27 mouse cellular contexts compared by ENCODE assay signal in genomic region chr1:187645258-187645657, GRCm38 (mm10). TPM values are rescaled to one million over a fixed set of nuclear protein-coding genes. Genes with fewer than 3 reads are reported as not detected.
DNase-seq lines count a peak whose midpoint lies in the region; TF ChIP-seq lines count a peak whose summit lies in the region.
"Had no signal": no experiment of that assay in that cellular context is flagged by ENCODE, and none has a peak within 500 bp of the region (broad histone marks: within the 10 kb centered on the region; RNA-seq: fewer than 3 reads in every experiment).

No protein-coding gene starts in this region.

- no peaks in the 10 kb centered on the region for H3K36me3 ChIP-seq in kidney, adult 2 months (ENCODE audit: control insufficient read depth, insufficient read depth, low read length)
- H3K36me3 ChIP-seq: embryonic facial prominence, embryonic 10.5 days; embryonic facial prominence, embryonic 13.5 days; forebrain, embryonic 12.5 days; forebrain, embryonic 15.5 days; kidney, embryonic 15.5 days had no signal

- no peak overlapping the region for H3K4me3 ChIP-seq in kidney, adult 2 months (ENCODE audit: insufficient read depth, low read depth, low read length)
- H3K4me3 ChIP-seq: embryonic facial prominence, embryonic 10.5 days; embryonic facial prominence, embryonic 13.5 days; erythroblast, embryonic 14.5 days; forebrain, embryonic 12.5 days; forebrain, embryonic 15.5 days; kidney, embryonic 15.5 days had no signal

- intact Hi-C loops in heart, postnatal 25 days (cut with DNase I) = loop anchor here (5.0 kb wide), 1 partner anchor 38 kb away; the partner anchor contains the start of gene Esrrg

- peak; percentile 59 for DNase-seq in gastrocnemius, adult 18-20 months (ENCODE audit: low spot score)
- no peak for DNase-seq in gastrocnemius, postnatal 4 days (ENCODE audit: low spot score in 2 of 2)
- peak; percentile 88 for DNase-seq in heart, adult 11 months
- no peak for DNase-seq in heart, adult 9 months (ENCODE audit: low spot score in 2 of 2)
- peak; percentile 26 for DNase-seq in heart, adult 8-10 months (ENCODE audit: low spot score)
- no peak for DNase-seq in heart, postnatal 25 days (ENCODE audit: low spot score)
- peak; percentile 30 for DNase-seq in kidney, adult 2 months
- DNase-seq in kidney, postnatal 4 days = no peak
- DNase-seq: adrenal gland, adult 8-10 months; adrenal gland, postnatal 25 days; cerebellum, adult 11-12 months; cerebellum, adult 8-10 months; cerebellum, postnatal 10 days; cerebellum, postnatal 36 days; embryo, embryonic 11 days; kidney, adult 8-10 months had no signal

- 58% methylated on average over 8 of the region's 8 CpGs for WGBS in kidney, adult 2 months

- no peaks in the 10 kb centered on the region for H3K27me3 ChIP-seq in kidney, adult 2 months (replicated peaks; ENCODE audit: control insufficient read depth, insufficient read depth, low read length)
- H3K27me3 ChIP-seq: embryonic facial prominence, embryonic 13.5 days; forebrain, embryonic 12.5 days; forebrain, embryonic 15.5 days; kidney, embryonic 15.5 days had no signal

- no peak overlapping the region for H3K27ac ChIP-seq in kidney, adult 2 months (ENCODE audit: insufficient read depth, low read depth, low read length)
- H3K27ac ChIP-seq: embryonic facial prominence, embryonic 10.5 days; embryonic facial prominence, embryonic 13.5 days; forebrain, embryonic 12.5 days; forebrain, embryonic 15.5 days; hindbrain, embryonic 14.5 days; hindbrain, postnatal 0 days; kidney, embryonic 15.5 days had no signal

- TF ChIP-seq CTCF in kidney, adult 2 months (conservative IDR thresholded peaks at IDR 0.05; ENCODE audit: insufficient read depth, insufficient read length, low read depth, low read length) = no peak

- H3K4me1 ChIP-seq in kidney, adult 2 months (ENCODE audit: control insufficient read depth, insufficient read depth, low read length) = no peaks in the 10 kb centered on the region; the same call in 1 of the 2 replicates
- H3K4me1 ChIP-seq: embryonic facial prominence, embryonic 10.5 days; embryonic facial prominence, embryonic 13.5 days; forebrain, embryonic 12.5 days; forebrain, embryonic 15.5 days; kidney, embryonic 15.5 days had no signal

- TF ChIP-seq POLR2A in kidney, adult 2 months (IDR thresholded peaks at IDR 0.05; ENCODE audit: low read depth, low read length) = no peak

RNA-seq across cellular contexts. Expression of gene Esrrg, which starts 36.7 kb away (rescaled TPM):
- total RNA-seq in gastrocnemius, adult 18-20 months (2021) = 10 to 100 TPM; 19.7 to 34.8 TPM
- 1 to 10 TPM; 9.1 to 9.3 TPM for total RNA-seq in gastrocnemius, postnatal 4 days (2021)
- 10 to 100 TPM; 44.1 to 47.4 (median 45.1) TPM for total RNA-seq in heart, adult 8-10 months (2022)
- 10 to 100 TPM; 39.5 to 44.0 TPM for total RNA-seq in heart, postnatal 25 days (2021)
- 19.5 and 24.2 TPM in 2 replicates for polyA plus RNA-seq in kidney, adult 2 months (2012; rRNA removed)
- total RNA-seq: granulocyte monocyte progenitor cell, adult 5-6 weeks had no signal
- polyA plus RNA-seq: activated CD4-positive, CD25-positive, alpha-beta regulatory T cell, adult 4 months; erythroblast, embryonic 14.5 days; inflammation-experienced regulatory T-cells, adult 6 months had no signal

Comparison
In these comparisons a context has a peak if more than half of its experiments do, and no peak if none do; other contexts are left out.
1. DNase-seq: peak in gastrocnemius, adult 18-20 months (single experiment), heart, adult 11 months (single experiment), heart, adult 8-10 months (single experiment) and kidney, adult 2 months (single experiment); none in gastrocnemius, postnatal 4 days (0 of 2), heart, adult 9 months (0 of 2), heart, postnatal 25 days (single experiment) and kidney, postnatal 4 days (0 of 2).